Mouse (Mus musculus) bone marrow macrophage, adult 2 months (primary cell): ENCODE measurements around the gene Cryge.

Experiments
- CTCF ChIP-seq: IDR thresholded peaks from 2 replicates; pipeline ENCODE4 v1.5.1; 2012; ENCODE audit warnings: low read depth, mild to moderate bottlenecking, low read length, moderate library complexity
- POLR2A ChIP-seq: IDR thresholded peaks from 2 replicates; pipeline ENCODE4 v1.6.1; 2012; ENCODE audit warnings: mild to moderate bottlenecking, low read depth, low read length, borderline replicate concordance

GRCm38 (mm10) chr1:65063352-65063751 is 12.4 kb upstream of the Cryge start, which contains the start of gene Crygd:
- no peak for TF ChIP-seq CTCF
- TF ChIP-seq POLR2A = no peak
